Mouse (Mus musculus) midbrain, embryonic 13.5 days (tissue): ENCODE measurements around the gene Gm5767. TPM values are rescaled to one million over a fixed set of nuclear protein-coding genes. Genes with fewer than 3 reads are reported as not detected.
A peak's percentile ranks its signal among the peaks of the same experiment; 100 is the strongest.

Source experiments
- ATAC-seq: fragments of 200-750 bp; cut with Nextera tagmentation; 2 replicates; pipeline ENCODE4 v1.8.0; 2017; ENCODE audit warnings: mild to moderate bottlenecking, moderate TSS enrichment, moderate library complexity
- H3K27ac ChIP-seq: fragments of 300-500 bp; sonication (generic); 2 replicates; pipeline ENCODE4 v1.5.1; 2015; ENCODE audit warnings: inconsistent platforms, mild to moderate bottlenecking, moderate library complexity
- H3K27me3 ChIP-seq: fragments of 300-500 bp; sonication (generic); 2 replicates; pipeline ENCODE4 v1.6.1; 2015; ENCODE audit warnings: mild to moderate bottlenecking, inconsistent platforms
- H3K36me3 ChIP-seq: fragments of 300-500 bp; sonication (generic); 2 replicates; pipeline ENCODE4 v1.6.1; 2015; ENCODE audit warnings: mild to moderate bottlenecking, inconsistent platforms
- H3K4me1 ChIP-seq: fragments of 300-500 bp; sonication (generic); replicated peaks from 2 replicates; pipeline ENCODE4 v1.6.1; 2015; ENCODE audit warnings: inconsistent platforms
- H3K4me2 ChIP-seq: fragments of 300-500 bp; sonication (generic); replicated peaks from 2 replicates; pipeline ENCODE4 v1.6.1; 2015; ENCODE audit warnings: moderate library complexity, mild to moderate bottlenecking, inconsistent platforms
- H3K4me3 ChIP-seq: fragments of 300-500 bp; sonication (generic); replicated peaks from 2 replicates; pipeline ENCODE4 v1.5.1; 2015; ENCODE audit warnings: mild to moderate bottlenecking, inconsistent platforms
- H3K9ac ChIP-seq: fragments of 300-500 bp; sonication (generic); replicated peaks from 2 replicates; pipeline ENCODE4 v1.6.1; 2015; ENCODE audit warnings: mild to moderate bottlenecking, inconsistent platforms
- H3K9me3 ChIP-seq: fragments of 300-500 bp; sonication (generic); 2 replicates; pipeline ENCODE4 v1.6.1; 2016; ENCODE audit warnings: mild to moderate bottlenecking, inconsistent platforms
- WGBS: fragments of 180-500 bp; shearing (Covaris S2); methylation state at CpG from one replicate; pipeline ENCODE4 v1.1.7; 2015; 5-methylcytosine and 5-hydroxymethylcytosine counted together
- polyA plus RNA-seq: library from polyadenylated mRNA; unstranded; fragments of >200 nt; fragmentation: Nextera tagmentation; extraction: Ambion mirVana; gene quantifications from 2 replicates; pipeline ENCODE4 v1.2.1, GENCODE M21; 2015

The Gm5767 gene
- polyA plus RNA-seq = not detected in 2 replicates

- 83% methylated on average over 5 of the region's 5 CpGs for WGBS
- peaks cover 12% of the 10 kb centered on the region; the same call in 1 of the 2 replicates for H3K36me3 ChIP-seq
- no peaks in the 10 kb centered on the region for H3K27me3 ChIP-seq
- H3K4me3 ChIP-seq = no peak within 1 kb of the TSS
- no peaks in the 10 kb centered on the region for H3K9me3 ChIP-seq
- no peak for ATAC-seq
- no peak within 1 kb of the TSS for H3K4me2 ChIP-seq
- no peaks in the 10 kb centered on the region for H3K4me1 ChIP-seq
- no peak within 1 kb of the TSS for H3K27ac ChIP-seq
- no peak within 1 kb of the TSS for H3K9ac ChIP-seq
These were observed at the start of gene Gm5767 for GRCm38 (mm10) chr16:8680470-8680869. TSS of gene Gm5767 (plus strand) at chr16:8680770.

GRCm38 (mm10) chr16:8631428-8631827 is 49.1 kb upstream of the Gm5767 start:
- 90% methylated on average over 5 of the region's 5 CpGs for WGBS
- no peaks in the 10 kb centered on the region for H3K9me3 ChIP-seq
- no peak for ATAC-seq
- no peak overlapping the region for H3K9ac ChIP-seq
- no peak overlapping the region for H3K4me3 ChIP-seq
- no peaks in the 10 kb centered on the region for H3K27me3 ChIP-seq
- H3K4me2 ChIP-seq = no peak overlapping the region
- H3K4me1 ChIP-seq = peaks cover 17% of the 10 kb centered on the region
- H3K36me3 ChIP-seq = peaks cover 40% of the 10 kb centered on the region
- H3K27ac ChIP-seq = no peak overlapping the region

- peaks cover 31% of the 10 kb centered on the region for H3K4me1 ChIP-seq
- no peaks in the 10 kb centered on the region for H3K9me3 ChIP-seq
- H3K4me2 ChIP-seq = peak overlapping the region; percentile 95
- H3K27me3 ChIP-seq = no peaks in the 10 kb centered on the region
- H3K27ac ChIP-seq = peak overlapping the region; percentile 80
- WGBS = under 1% methylated on average over 13 of the region's 13 CpGs
- no peak; the same call in 1 of the 2 replicates for ATAC-seq
- peaks cover 42% of the 10 kb centered on the region for H3K36me3 ChIP-seq
- H3K9ac ChIP-seq = peak overlapping the region; percentile 86
- peak overlapping the region; percentile 85 for H3K4me3 ChIP-seq
These were observed 43.7 kb upstream of the Gm5767 start for GRCm38 (mm10) chr16:8636867-8637216.

- under 1% methylated on average over 59 of the region's 59 CpGs for WGBS
- peaks cover 31% of the 10 kb centered on the region for H3K4me1 ChIP-seq
- H3K36me3 ChIP-seq = peaks cover 42% of the 10 kb centered on the region
- no peaks in the 10 kb centered on the region for H3K9me3 ChIP-seq
- H3K27me3 ChIP-seq = no peaks in the 10 kb centered on the region
- peak; percentile 96 for ATAC-seq
- peak within 1 kb of the TSS; percentile 95 for H3K4me2 ChIP-seq
- peak within 1 kb of the TSS; percentile 86 for H3K9ac ChIP-seq
- H3K27ac ChIP-seq = peak within 1 kb of the TSS; percentile 80
- H3K4me3 ChIP-seq = peak within 1 kb of the TSS; percentile 85
These were observed 43.1 kb upstream of the Gm5767 start, which contains the start of the genes Pmm2 and Tmem186 for GRCm38 (mm10) chr16:8637217-8638051. TSS of gene Pmm2 (plus strand) at chr16:8637674. TSS of gene Tmem186 (minus strand) at chr16:8637712.

GRCm38 (mm10) chr16:8638131-8638530 is 42.4 kb upstream of the Gm5767 start:
- H3K9ac ChIP-seq = peak overlapping the region; percentile 86
- peaks cover 43% of the 10 kb centered on the region for H3K36me3 ChIP-seq
- H3K9me3 ChIP-seq = no peaks in the 10 kb centered on the region
- peak overlapping the region; percentile 80 for H3K27ac ChIP-seq
- H3K4me1 ChIP-seq = peaks cover 31% of the 10 kb centered on the region
- peak overlapping the region; percentile 85 for H3K4me3 ChIP-seq
- WGBS = 44% methylated on average over 7 of the region's 7 CpGs
- peak overlapping the region; percentile 95 for H3K4me2 ChIP-seq
- H3K27me3 ChIP-seq = no peaks in the 10 kb centered on the region
- no peak for ATAC-seq

GRCm38 (mm10) chr16:8639466-8640191 is 40.9 kb upstream of the Gm5767 start:
- Histone ChIP-seq H3K36me3 (peaks cover 50% of the 10 kb centered on the region), H3K27ac (no peak overlapping the region), H3K9ac (no peak overlapping the region), H3K4me2 (no peak overlapping the region), H3K4me3 (no peak overlapping the region), H3K4me1 (peaks cover 28% of the 10 kb centered on the region), H3K27me3 (no peaks in the 10 kb centered on the region), H3K9me3 (no peaks in the 10 kb centered on the region)
- WGBS = 96% methylated on average over 11 of the region's 11 CpGs
- no peak for ATAC-seq

GRCm38 (mm10) chr16:8643855-8644254 is 36.7 kb upstream of the Gm5767 start:
- Histone ChIP-seq H3K4me1 (peaks cover 1% of the 10 kb centered on the region), H3K9me3 (no peaks in the 10 kb centered on the region), H3K4me2 (no peak overlapping the region), H3K9ac (no peak overlapping the region), H3K27ac (no peak overlapping the region), H3K36me3 (peaks cover 78% of the 10 kb centered on the region), H3K27me3 (no peaks in the 10 kb centered on the region), H3K4me3 (no peak overlapping the region)
- WGBS = 83% methylated on average over 2 of the region's 2 CpGs
- ATAC-seq = peak; percentile 58; the same call in 1 of the 2 replicates

- Histone ChIP-seq H3K9me3 (no peaks in the 10 kb centered on the region), H3K9ac (no peak overlapping the region), H3K4me1 (no peaks in the 10 kb centered on the region), H3K36me3 (peaks cover 93% of the 10 kb centered on the region), H3K27me3 (no peaks in the 10 kb centered on the region), H3K27ac (no peak overlapping the region), H3K4me2 (no peak overlapping the region), H3K4me3 (no peak overlapping the region)
- 81% methylated on average over 6 of the region's 6 CpGs for WGBS
- ATAC-seq = no peak
These were observed 35.0 kb upstream of the Gm5767 start for GRCm38 (mm10) chr16:8645546-8645945.

GRCm38 (mm10) chr16:8650007-8650406 is 30.6 kb upstream of the Gm5767 start:
- Histone ChIP-seq H3K36me3 (peaks cover 93% of the 10 kb centered on the region), H3K9me3 (no peaks in the 10 kb centered on the region), H3K9ac (no peak overlapping the region), H3K4me2 (no peak overlapping the region), H3K27me3 (no peaks in the 10 kb centered on the region), H3K4me1 (no peaks in the 10 kb centered on the region), H3K27ac (no peak overlapping the region), H3K4me3 (no peak overlapping the region)
- WGBS = 99% methylated on average over 3 of the region's 3 CpGs
- no peak for ATAC-seq

- H3K27me3 ChIP-seq = no peaks in the 10 kb centered on the region
- H3K27ac ChIP-seq = no peak overlapping the region
- no peak overlapping the region for H3K4me2 ChIP-seq
- no peak overlapping the region for H3K4me3 ChIP-seq
- 92% methylated on average over 6 of the region's 6 CpGs for WGBS
- peaks cover 92% of the 10 kb centered on the region for H3K36me3 ChIP-seq
- H3K9me3 ChIP-seq = no peaks in the 10 kb centered on the region
- H3K4me1 ChIP-seq = no peaks in the 10 kb centered on the region
- ATAC-seq = no peak
- H3K9ac ChIP-seq = no peak overlapping the region
These were observed 25.5 kb upstream of the Gm5767 start for GRCm38 (mm10) chr16:8655108-8655507.

GRCm38 (mm10) chr16:8655599-8655998 is 25.0 kb upstream of the Gm5767 start:
- Histone ChIP-seq H3K36me3 (peaks cover 93% of the 10 kb centered on the region), H3K27me3 (no peaks in the 10 kb centered on the region), H3K4me1 (no peaks in the 10 kb centered on the region), H3K9ac (no peak overlapping the region), H3K4me2 (no peak overlapping the region), H3K9me3 (no peaks in the 10 kb centered on the region), H3K27ac (no peak overlapping the region), H3K4me3 (no peak overlapping the region)
- ATAC-seq = no peak
- WGBS = 87% methylated on average over 9 of the region's 9 CpGs

- Histone ChIP-seq H3K9ac (no peak overlapping the region), H3K9me3 (no peaks in the 10 kb centered on the region), H3K27me3 (no peaks in the 10 kb centered on the region), H3K4me2 (no peak overlapping the region), H3K36me3 (peaks cover 91% of the 10 kb centered on the region), H3K27ac (no peak overlapping the region), H3K4me1 (no peaks in the 10 kb centered on the region), H3K4me3 (no peak overlapping the region)
- ATAC-seq = 0 out of 2 replicates have a peak, but pooled peaks have one; percentile 18
- 81% methylated on average over 2 of the region's 2 CpGs for WGBS
These were observed 24.3 kb upstream of the Gm5767 start for GRCm38 (mm10) chr16:8656256-8656655.
